8 mouse cellular contexts compared by ENCODE assay signal in the genomic region with DNA sequence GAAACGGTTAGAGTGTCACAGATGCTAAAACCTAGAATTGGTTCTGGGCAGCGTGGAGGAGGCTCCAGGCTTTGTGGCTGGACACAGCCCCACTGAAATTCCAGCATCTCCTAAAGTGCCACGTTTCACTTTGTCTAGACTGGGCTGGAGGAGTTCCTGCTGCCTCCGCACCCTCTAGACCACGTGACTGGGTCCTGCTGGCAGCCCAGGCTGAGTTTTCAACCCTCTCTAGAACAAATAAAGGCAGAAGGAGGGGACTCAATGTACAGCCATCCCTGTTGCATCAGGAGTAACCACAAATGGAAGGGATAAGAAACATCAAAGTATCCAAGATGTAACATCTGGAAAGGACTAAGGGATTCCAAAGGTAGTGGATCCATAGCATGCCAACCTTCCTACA. TPM values are rescaled to one million over a fixed set of nuclear protein-coding genes. Genes with fewer than 3 reads are reported as not detected.
A peak's percentile ranks its signal among the peaks of the same experiment; 100 is the strongest.
DNase-seq lines count a peak whose midpoint lies in the region; ATAC-seq lines count a peak whose summit lies in the region.

No protein-coding gene starts in this region.

- H3K36me3 ChIP-seq in heart, embryonic 14.5 days (ENCODE audit: control insufficient read depth, insufficient read depth, low read length): peaks cover 45% of the 10 kb centered on the region
- H3K36me3 ChIP-seq in lung, embryonic 15.5 days: peaks cover 19% of the 10 kb centered on the region
- H3K36me3 ChIP-seq in hindbrain, embryonic 14.5 days (replicated peaks; ENCODE audit: control insufficient read depth, insufficient read depth): no peaks in the 10 kb centered on the region

- peak; percentile 97 for DNase-seq in heart, adult 11 months
- DNase-seq in heart, postnatal 14 days: no peak
- DNase-seq in Muller cell, postnatal 12 days (ENCODE audit: inconsistent ontology term): peak; percentile 66
- DNase-seq in hindbrain, embryonic 14.5 days (ENCODE audit: low spot score): no peak
- DNase-seq in cerebellum, postnatal 4 days (ENCODE audit: low spot score in 2 of 2): no peak
- DNase-seq in left cerebral cortex, postnatal 36 days (ENCODE audit: low spot score in 2 of 2): no peak

- H3K9me3 ChIP-seq in heart, embryonic 14.5 days (ENCODE audit: control insufficient read depth, low read length): no peaks in the 10 kb centered on the region
- no peaks in the 10 kb centered on the region for H3K9me3 ChIP-seq in lung, embryonic 15.5 days
- H3K9me3 ChIP-seq in hindbrain, embryonic 14.5 days (ENCODE audit: control insufficient read depth, low read length): no peaks in the 10 kb centered on the region

- WGBS in heart, embryonic 14.5 days: 36% methylated on average over 5 of the region's 5 CpGs
- 39% methylated on average over 5 of the region's 5 CpGs for WGBS in lung, embryonic 15.5 days
- 72% methylated on average over 5 of the region's 5 CpGs for WGBS in hindbrain, embryonic 14.5 days

- no peak for ATAC-seq in heart, embryonic 14.5 days (ENCODE audit: insufficient number of reproducible peaks, insufficient read depth, low FRiP score, low read depth)
- no peak for ATAC-seq in lung, embryonic 15.5 days (ENCODE audit: borderline replicate concordance, extremely low read depth, low FRiP score, low TSS enrichment)
- ATAC-seq in hindbrain, embryonic 14.5 days (ENCODE audit: low FRiP score): no peak

- H3K4me2 ChIP-seq in heart, embryonic 14.5 days (ENCODE audit: low read length): peak overlapping the region; percentile 87
- peak overlapping the region; percentile 7; the same call in 1 of the 2 replicates for H3K4me2 ChIP-seq in lung, embryonic 15.5 days
- no peak overlapping the region for H3K4me2 ChIP-seq in hindbrain, embryonic 14.5 days (replicated peaks)

- H3K4me1 ChIP-seq in heart, embryonic 14.5 days (ENCODE audit: control insufficient read depth in 2 of 2, insufficient read depth in 2 of 2, low read length in 2 of 2): peaks cover 32 to 67% of the 10 kb centered on the region in 2 experiments
- H3K4me1 ChIP-seq in lung, embryonic 15.5 days: peaks cover 65% of the 10 kb centered on the region
- no peaks in the 10 kb centered on the region; the same call in 1 of the 2 replicates for H3K4me1 ChIP-seq in hindbrain, embryonic 14.5 days (replicated peaks; ENCODE audit: control insufficient read depth, insufficient read depth, low read length)

- intact Hi-C loops in heart, postnatal 14 days (cut with DNase I): no loop called here
- intact Hi-C loops in left cerebral cortex, postnatal 36 days (cut with DNase I): no loop called here

- H3K4me3 ChIP-seq in heart, embryonic 14.5 days (ENCODE audit: control insufficient read depth in 1 of 2, insufficient read depth in 1 of 2, low read depth in 1 of 2, low read length in 2 of 2): no peak overlapping the region
- H3K4me3 ChIP-seq in lung, embryonic 15.5 days: no peak overlapping the region
- no peak overlapping the region for H3K4me3 ChIP-seq in hindbrain, embryonic 14.5 days (replicated peaks; ENCODE audit: low read length)

- peak overlapping the region; percentile 97; the same call in 1 of the 2 replicates for H3K9ac ChIP-seq in heart, embryonic 14.5 days (ENCODE audit: low read length)
- H3K9ac ChIP-seq in lung, embryonic 15.5 days: no peak overlapping the region
- no peak overlapping the region for H3K9ac ChIP-seq in hindbrain, embryonic 14.5 days

- peak overlapping the region; percentile 54 to 98; a peak in 3 of 4 replicates for H3K27ac ChIP-seq in heart, embryonic 14.5 days (replicated peaks in 1 of 2; ENCODE audit: control insufficient read depth in 1 of 2, insufficient read depth in 1 of 2, low read depth in 2 of 2, low read length in 2 of 2)
- peak overlapping the region; percentile 60 for H3K27ac ChIP-seq in lung, embryonic 15.5 days
- no peak overlapping the region for H3K27ac ChIP-seq in hindbrain, embryonic 14.5 days

- no peaks in the 10 kb centered on the region for H3K27me3 ChIP-seq in heart, embryonic 14.5 days (ENCODE audit: control insufficient read depth, insufficient read depth, low read length)
- H3K27me3 ChIP-seq in lung, embryonic 15.5 days: no peaks in the 10 kb centered on the region
- H3K27me3 ChIP-seq in hindbrain, embryonic 14.5 days (ENCODE audit: control insufficient read depth, insufficient read depth, low read length): no peaks in the 10 kb centered on the region

RNA-seq across cellular contexts. Expression of a gene that starts 8.7 kb away (rescaled TPM):
- 1,000 to 10,000 TPM; 1,338 to 1,403 TPM for total RNA-seq in heart, postnatal 14 days (2021)
- polyA plus RNA-seq in heart, embryonic 14.5 days (2014; fragmentation: Nextera tagmentation; extraction: Ambion mirVana): 1,748 and 1,849 TPM in 2 replicates
- 1,944 and 2,059 TPM in 2 replicates for polyA plus RNA-seq in lung, embryonic 15.5 days (2015; fragmentation: Nextera tagmentation; extraction: Ambion mirVana)
- polyA plus RNA-seq in hindbrain, embryonic 14.5 days (2014; fragmentation: Nextera tagmentation; extraction: Ambion mirVana): 532 and 583 TPM in 2 replicates
- 100 to 1,000 TPM; 215 to 224 TPM for total RNA-seq in left cerebral cortex, postnatal 36 days (2021)

RNA-seq across cellular contexts. Expression of a gene that starts 46.7 kb away (rescaled TPM):
- 100 to 1,000 TPM; 138 to 146 TPM for total RNA-seq in heart, postnatal 14 days (2021)
- polyA plus RNA-seq in heart, embryonic 14.5 days (2014; fragmentation: Nextera tagmentation; extraction: Ambion mirVana): 311 and 354 TPM in 2 replicates
- polyA plus RNA-seq in lung, embryonic 15.5 days (2015; fragmentation: Nextera tagmentation; extraction: Ambion mirVana): 531 and 546 TPM in 2 replicates
- 259 and 340 TPM in 2 replicates for polyA plus RNA-seq in hindbrain, embryonic 14.5 days (2014; fragmentation: Nextera tagmentation; extraction: Ambion mirVana)
- 100 to 1,000 TPM in 1 of 2 experiments, 10 to 100 TPM in 1; 88.1 to 111 TPM for total RNA-seq in left cerebral cortex, postnatal 36 days (2021)

RNA-seq across cellular contexts. Expression of a gene that starts 55.2 kb away (rescaled TPM):
- total RNA-seq in heart, postnatal 14 days (2021): 10 to 100 TPM; 40.3 to 44.7 TPM
- polyA plus RNA-seq in heart, embryonic 14.5 days (2014; fragmentation: Nextera tagmentation; extraction: Ambion mirVana): 103 and 104 TPM in 2 replicates
- 180 and 181 TPM in 2 replicates for polyA plus RNA-seq in lung, embryonic 15.5 days (2015; fragmentation: Nextera tagmentation; extraction: Ambion mirVana)
- 99.5 and 102 TPM in 2 replicates for polyA plus RNA-seq in hindbrain, embryonic 14.5 days (2014; fragmentation: Nextera tagmentation; extraction: Ambion mirVana)
- 10 to 100 TPM; 31.3 to 34.0 TPM for total RNA-seq in left cerebral cortex, postnatal 36 days (2021)

Comparison
In these comparisons a context has a peak if more than half of its experiments do, and no peak if none do; other contexts are left out.
1. DNase-seq: peak in heart, adult 11 months (single experiment) and Muller cell, postnatal 12 days (single experiment); none in heart, postnatal 14 days (0 of 2), hindbrain, embryonic 14.5 days (single experiment), cerebellum, postnatal 4 days (0 of 2) and left cerebral cortex, postnatal 36 days (0 of 2).